Mouse (Mus musculus) embryonic facial prominence, embryonic 13.5 days (tissue): ENCODE measurements around the gene Wars. TPM values are rescaled to one million over a fixed set of nuclear protein-coding genes. Genes with fewer than 3 reads are reported as not detected.

ENCODE experiments used
- ATAC-seq: fragments of 200-750 bp; cut with Nextera tagmentation; 2 replicates; pipeline ENCODE4 v1.8.0; 2017; ENCODE audit warnings: low read depth; ENCODE audit not compliant: insufficient number of reproducible peaks, insufficient read depth, low FRiP score, low TSS enrichment
- H3K27ac ChIP-seq: fragments of 300-500 bp; sonication (generic); 2 replicates; pipeline ENCODE4 v1.5.1; 2015; ENCODE audit warnings: moderate library complexity, mild to moderate bottlenecking, inconsistent platforms
- H3K27me3 ChIP-seq: fragments of 300-500 bp; sonication (generic); 2 replicates; pipeline ENCODE4 v1.6.1; 2015; ENCODE audit warnings: mild to moderate bottlenecking, inconsistent platforms
- H3K36me3 ChIP-seq: fragments of 300-500 bp; sonication (generic); 2 replicates; pipeline ENCODE4 v1.6.1; 2015; ENCODE audit warnings: mild to moderate bottlenecking, inconsistent platforms
- H3K4me1 ChIP-seq: fragments of 300-500 bp; sonication (generic); 2 replicates; pipeline ENCODE4 v1.6.1; 2015; ENCODE audit warnings: inconsistent platforms
- H3K4me2 ChIP-seq: fragments of 300-500 bp; sonication (generic); 2 replicates; pipeline ENCODE4 v1.6.1; 2015; ENCODE audit warnings: moderate library complexity, mild to moderate bottlenecking, inconsistent platforms
- H3K4me3 ChIP-seq: fragments of 300-500 bp; sonication (generic); 2 replicates; pipeline ENCODE4 v1.5.1; 2015; ENCODE audit warnings: mild to moderate bottlenecking, inconsistent platforms
- H3K9ac ChIP-seq: fragments of 300-500 bp; sonication (generic); 2 replicates; pipeline ENCODE4 v1.6.1; 2015; ENCODE audit warnings: mild to moderate bottlenecking, inconsistent platforms
- H3K9me3 ChIP-seq: fragments of 300-500 bp; sonication (generic); 2 replicates; pipeline ENCODE4 v1.6.1; 2016; ENCODE audit warnings: inconsistent platforms
- WGBS: fragments of 180-500 bp; shearing (Covaris S2); methylation state at CpG from one replicate; pipeline ENCODE4 v1.1.7; 2015; ENCODE audit warnings: mixed read lengths; 5-methylcytosine and 5-hydroxymethylcytosine counted together
- microRNA counts: library from miRNA; unstranded; fragments of <30 nt; microRNA quantifications from one replicate; lab custom pipeline; 2016
- microRNA-seq: library from miRNA; unstranded; fragments of <30 nt; microRNA quantifications from one replicate; pipeline ENCODE4, GENCODE M21; 2016
- polyA plus RNA-seq: library from polyadenylated mRNA; unstranded; fragments of >200 nt; fragmentation: Nextera tagmentation; extraction: Ambion mirVana; gene quantifications from 2 replicates; pipeline ENCODE4 v1.2.1, GENCODE M21; 2015

Gene Wars
- polyA plus RNA-seq, 1 experiment from 2014 or later: 78.6 TPM

DNA sequence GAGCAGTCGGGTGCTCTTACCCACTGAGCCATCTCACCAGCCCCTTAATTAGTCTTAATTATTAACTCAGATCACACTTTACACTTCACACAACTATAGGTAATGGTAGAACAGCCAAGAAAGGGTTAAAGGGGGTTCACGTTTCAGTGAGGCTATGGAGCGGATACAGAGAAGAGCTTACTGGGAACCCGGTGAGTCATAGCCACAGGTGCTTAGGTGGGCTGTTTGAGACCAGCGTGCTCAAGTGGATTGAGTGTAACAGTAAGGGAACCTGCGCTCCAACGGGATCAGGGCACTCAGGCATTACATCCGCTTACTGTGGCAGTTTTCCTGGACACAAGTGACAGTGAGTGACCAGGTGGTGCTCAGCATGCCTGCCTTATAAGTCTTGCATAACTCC, 70.9 kb downstream of the Wars start:
- no peak overlapping the region for H3K27ac ChIP-seq
- H3K4me3 ChIP-seq: no peak overlapping the region
- H3K4me2 ChIP-seq: no peak overlapping the region
- WGBS: 55% methylated on average over 8 of the region's 8 CpGs
- no peaks in the 10 kb centered on the region for H3K4me1 ChIP-seq
- peaks cover 47% of the 10 kb centered on the region for H3K36me3 ChIP-seq
- no peak overlapping the region for H3K9ac ChIP-seq
- no peaks in the 10 kb centered on the region for H3K27me3 ChIP-seq
- no peak for ATAC-seq
- H3K9me3 ChIP-seq: no peaks in the 10 kb centered on the region

DNA sequence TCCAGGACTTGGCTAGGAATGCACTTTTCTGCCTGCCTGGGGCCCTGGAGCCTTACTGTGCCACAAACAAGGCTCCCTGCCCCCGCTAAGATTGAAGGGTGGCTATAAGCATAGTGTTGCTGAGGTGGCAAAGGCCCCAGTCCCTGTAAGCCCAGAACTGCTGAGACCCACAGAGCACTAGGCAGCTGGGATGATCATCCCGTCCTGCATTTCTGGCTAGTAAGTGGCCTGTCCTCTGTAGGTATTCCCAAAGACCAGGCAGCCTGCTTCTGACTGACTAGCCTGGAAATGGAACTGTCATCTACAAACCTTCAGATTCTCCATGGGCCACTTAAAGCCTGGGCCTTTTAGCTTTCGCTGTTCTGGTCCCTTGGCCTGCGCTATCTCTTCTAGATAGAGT, 73.5 kb downstream of the Wars start:
- Histone ChIP-seq H3K4me2 (no peak overlapping the region), H3K9ac (no peak overlapping the region), H3K4me3 (no peak overlapping the region), H3K9me3 (no peaks in the 10 kb centered on the region), H3K36me3 (peaks cover 36% of the 10 kb centered on the region), H3K27ac (no peak overlapping the region), H3K4me1 (no peaks in the 10 kb centered on the region), H3K27me3 (no peaks in the 10 kb centered on the region)
- 90% methylated on average over 4 of the region's 4 CpGs for WGBS
- ATAC-seq: no peak

DNA sequence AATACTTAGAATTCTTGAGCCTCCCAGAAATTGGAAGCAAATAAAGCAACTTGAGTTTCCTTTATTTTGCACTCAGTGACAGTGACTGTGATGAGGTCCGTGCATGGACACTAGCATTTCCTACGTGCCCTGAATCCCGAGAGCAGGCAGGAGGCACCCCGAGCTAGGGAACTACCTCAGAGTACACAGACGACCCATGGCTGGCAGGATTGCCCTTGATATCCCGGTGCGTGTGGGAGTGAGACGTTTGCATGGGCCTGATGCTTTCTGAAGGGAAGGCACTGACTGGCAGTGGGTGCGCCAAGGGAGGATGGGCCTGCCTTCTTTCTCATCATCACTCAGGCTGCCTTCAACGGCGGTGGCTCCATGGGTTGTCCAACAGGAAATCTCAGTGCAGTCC, 77.4 kb downstream of the Wars start:
- ATAC-seq: no peak
- Histone ChIP-seq H3K9me3 (no peaks in the 10 kb centered on the region), H3K36me3 (peaks cover 49% of the 10 kb centered on the region), H3K27ac (no peak overlapping the region), H3K4me1 (peaks cover 4% of the 10 kb centered on the region), H3K9ac (no peak overlapping the region), H3K27me3 (no peaks in the 10 kb centered on the region), H3K4me3 (no peak overlapping the region), H3K4me2 (no peak overlapping the region)
- 85% methylated on average over 11 of the region's 11 CpGs for WGBS

DNA sequence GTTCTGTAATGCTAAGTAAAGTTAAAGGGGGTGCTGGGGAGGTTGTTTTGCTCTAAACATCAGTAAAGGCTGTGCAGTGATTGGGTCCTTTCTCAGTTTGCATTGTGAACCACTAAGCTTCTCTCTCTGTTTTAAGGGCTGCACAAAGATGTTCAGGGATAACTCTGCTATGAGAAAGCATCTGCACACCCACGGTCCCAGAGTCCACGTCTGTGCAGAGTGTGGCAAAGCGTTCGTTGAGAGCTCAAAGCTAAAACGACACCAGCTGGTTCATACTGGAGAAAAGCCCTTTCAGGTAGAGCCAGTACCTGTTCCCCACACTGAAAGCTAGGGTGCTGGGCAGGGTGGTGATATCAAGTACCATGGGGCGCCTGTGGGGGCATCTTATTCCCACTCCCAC, 79.5 kb downstream of the Wars start:
- Histone ChIP-seq H3K9ac (no peak overlapping the region), H3K4me3 (no peak overlapping the region), H3K9me3 (no peaks in the 10 kb centered on the region), H3K4me2 (no peak overlapping the region), H3K36me3 (peaks cover 48% of the 10 kb centered on the region), H3K4me1 (peaks cover 4% of the 10 kb centered on the region), H3K27me3 (no peaks in the 10 kb centered on the region), H3K27ac (no peak overlapping the region)
- WGBS: 88% methylated on average over 6 of the region's 6 CpGs
- ATAC-seq: no peak

DNA sequence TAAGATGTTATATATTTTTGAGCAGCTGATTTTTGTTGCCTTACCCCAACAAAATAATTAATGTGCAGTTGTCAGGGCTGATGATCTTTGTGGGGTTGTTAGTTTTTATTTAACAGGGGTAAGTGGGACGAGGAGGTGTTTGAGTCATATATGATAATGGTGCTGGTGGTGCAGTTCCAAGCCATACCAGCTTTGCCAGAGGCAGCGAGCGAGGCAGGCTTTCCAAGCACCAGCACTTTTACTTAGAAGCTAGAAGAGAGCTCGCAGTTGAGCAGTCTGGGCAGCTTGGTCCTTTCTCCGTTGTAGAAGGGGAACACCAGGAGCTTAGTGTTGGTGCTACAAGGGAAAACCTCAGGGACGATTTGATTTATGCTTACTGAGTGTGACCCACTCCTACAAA, 81.5 kb downstream of the Wars start:
- H3K27ac ChIP-seq: no peak overlapping the region
- 85% methylated on average over 6 of the region's 6 CpGs for WGBS
- H3K9ac ChIP-seq: no peak overlapping the region
- no peaks in the 10 kb centered on the region for H3K27me3 ChIP-seq
- H3K4me1 ChIP-seq: peaks cover 4% of the 10 kb centered on the region
- H3K4me2 ChIP-seq: no peak overlapping the region
- no peak for ATAC-seq
- no peaks in the 10 kb centered on the region for H3K9me3 ChIP-seq
- peaks cover 42% of the 10 kb centered on the region for H3K36me3 ChIP-seq
- no peak overlapping the region for H3K4me3 ChIP-seq

DNA sequence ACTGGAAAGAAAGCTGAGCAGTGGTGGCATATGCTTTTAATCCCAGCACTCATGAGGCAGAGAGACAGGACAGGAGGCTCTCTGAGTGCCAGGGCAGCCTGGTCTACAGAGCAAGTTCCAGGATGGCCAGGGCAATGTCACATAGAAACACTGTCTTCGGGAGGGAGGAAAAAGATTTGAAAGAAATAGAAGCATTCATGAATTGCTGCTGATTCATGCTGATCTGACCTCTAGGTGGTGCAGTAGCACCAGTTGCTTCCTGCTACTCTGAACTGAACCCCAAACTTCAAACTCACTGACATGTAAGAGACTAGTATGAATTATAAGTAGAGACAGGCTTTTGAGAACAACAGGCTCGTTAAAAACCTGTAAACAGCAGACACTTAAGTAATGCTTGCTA, 82.8 kb downstream of the Wars start:
- Histone ChIP-seq H3K9me3 (no peaks in the 10 kb centered on the region), H3K9ac (no peak overlapping the region), H3K4me2 (no peak overlapping the region), H3K4me3 (no peak overlapping the region), H3K27me3 (no peaks in the 10 kb centered on the region), H3K27ac (no peak overlapping the region), H3K4me1 (peaks cover 4% of the 10 kb centered on the region), H3K36me3 (peaks cover 45% of the 10 kb centered on the region)
- ATAC-seq: no peak
- WGBS: 51% methylated on average over 2 of the region's 2 CpGs

DNA sequence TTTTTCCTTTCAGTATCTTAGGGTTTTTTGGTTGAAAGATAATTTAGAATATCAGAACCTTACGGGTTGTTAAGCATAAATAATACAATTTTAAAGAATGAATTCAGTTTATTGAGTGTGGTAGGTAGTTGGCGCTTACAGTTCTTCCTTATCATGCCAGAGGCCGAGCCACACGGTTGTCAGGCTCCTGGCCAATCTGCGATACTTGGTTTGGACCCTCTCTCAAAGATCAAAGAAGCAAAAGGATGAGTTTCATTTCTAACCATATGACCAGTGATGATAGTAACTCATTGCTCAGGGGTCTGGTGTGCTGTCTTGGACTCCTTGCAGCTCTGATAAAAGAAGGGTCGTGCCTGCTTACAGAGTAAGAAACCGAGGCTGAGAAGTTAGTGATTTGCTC, 83.7 kb downstream of the Wars start:
- ATAC-seq: no peak
- Histone ChIP-seq H3K36me3 (peaks cover 43% of the 10 kb centered on the region), H3K27me3 (no peaks in the 10 kb centered on the region), H3K9ac (no peak overlapping the region), H3K4me1 (peaks cover 4% of the 10 kb centered on the region), H3K27ac (no peak overlapping the region), H3K4me3 (no peak overlapping the region), H3K4me2 (no peak overlapping the region), H3K9me3 (no peaks in the 10 kb centered on the region)
- 91% methylated on average over 7 of the region's 7 CpGs for WGBS

MicroRNAs encoded within 50 kb of the gene (microRNA counts, 519-probe panel; counts per million panel counts)
- microRNA mmu-miR-345-3p (lab: Ali Mortazavi, UCI) (236 counts per million, percentile 44 among the panel's probes with 10 or more counts), microRNA mmu-miR-345-5p (lab: Ali Mortazavi, UCI) (2,875 counts per million, percentile 67 among the panel's probes with 10 or more counts)

Small RNA genes lying within 50 kb of the gene (microRNA-seq; reads per million reads assigned to microRNA genes)
- 122 reads per million, percentile 56 among the genes with 10 or more reads in this experiment for gene Mir345

Other genes starting within 250 kb of the Wars start
- 2.4 and 3.0 TPM in 2 replicates for gene Degs2, start 191.9 kb downstream of the Wars start, polyA plus RNA-seq
- 18.6 and 21.3 TPM in 2 replicates for gene Yy1, start 101.2 kb downstream of the Wars start, polyA plus RNA-seq
- 15.1 and 15.8 TPM in 2 replicates for gene Slc25a29, start 58.3 kb downstream of the Wars start, polyA plus RNA-seq
- 13.1 and 16.6 TPM in 2 replicates for gene Slc25a47, start 58.1 kb downstream of the Wars start, polyA plus RNA-seq
- 9.6 and 10.8 TPM in 2 replicates for gene Wdr25, start 543 bp downstream of the Wars start, polyA plus RNA-seq
- 8.8 and 11.8 TPM in 2 replicates for gene Begain, start 174.0 kb upstream of the Wars start, polyA plus RNA-seq